Mouse (Mus musculus): ENCODE results near the gene Mtg2. TPM values are rescaled to one million over a fixed set of nuclear protein-coding genes. Genes with fewer than 3 reads are reported as not detected.

Mtg2 gene
- polyA plus RNA-seq, 1 experiment: not detected

- Histone ChIP-seq H3K4me3 (ENCODE audit: insufficient read depth, low read depth, low read length) (no peak overlapping the region), H3K4me1 (ENCODE audit: control insufficient read depth, insufficient read depth, low read length) (peaks cover 59% of the 10 kb centered on the region), H3K27ac (ENCODE audit: insufficient read depth, low read depth, low read length) (no peak overlapping the region)
- TF ChIP-seq CTCF (IDR thresholded peaks at IDR 0.05; ENCODE audit: insufficient read depth, low read depth, low read length) (no peak), POLR2A (IDR thresholded peaks at IDR 0.05; ENCODE audit: insufficient read depth, low read depth, low read length) (no peak)
- WGBS: 44% methylated on average over 3 of the region's 3 CpGs
These were observed 27.2 kb downstream of the Mtg2 start for GRCm38 (mm10) chr2:180097585-180097984.

- TF ChIP-seq POLR2A (IDR thresholded peaks at IDR 0.05; ENCODE audit: insufficient read depth, low read depth, low read length): no peak
- no peak for TF ChIP-seq CTCF (IDR thresholded peaks at IDR 0.05; ENCODE audit: insufficient read depth, low read depth, low read length)
- Histone ChIP-seq H3K4me3 (ENCODE audit: insufficient read depth, low read depth, low read length) (no peak overlapping the region), H3K4me1 (ENCODE audit: control insufficient read depth, insufficient read depth, low read length) (peaks cover 65% of the 10 kb centered on the region), H3K27ac (ENCODE audit: insufficient read depth, low read depth, low read length) (no peak overlapping the region)
- 49% methylated on average over 5 of the region's 5 CpGs for WGBS
These were observed 27.8 kb downstream of the Mtg2 start for GRCm38 (mm10) chr2:180098167-180098566.

GRCm38 (mm10) chr2:180099529-180099928 is 29.1 kb downstream of the Mtg2 start:
- H3K27ac ChIP-seq (ENCODE audit: insufficient read depth, low read depth, low read length): no peak overlapping the region
- WGBS: 18% methylated on average over 15 of the region's 15 CpGs
- H3K4me3 ChIP-seq (ENCODE audit: insufficient read depth, low read depth, low read length): no peak overlapping the region
- no peak for TF ChIP-seq POLR2A (IDR thresholded peaks at IDR 0.05; ENCODE audit: insufficient read depth, low read depth, low read length)
- no peak for TF ChIP-seq CTCF (IDR thresholded peaks at IDR 0.05; ENCODE audit: insufficient read depth, low read depth, low read length)
- H3K4me1 ChIP-seq (ENCODE audit: control insufficient read depth, insufficient read depth, low read length): peaks cover 74% of the 10 kb centered on the region

- H3K27ac ChIP-seq (ENCODE audit: insufficient read depth, low read depth, low read length): no peak overlapping the region
These were observed 33.0 kb downstream of the Mtg2 start for GRCm38 (mm10) chr2:180103151-180103977.

GRCm38 (mm10) chr2:180103978-180104658 is 33.7 kb downstream of the Mtg2 start, which contains the start of gene Hrh3:
Gene Hrh3 (minus strand): TSS chr2:180104488.
- peak within 1 kb of the TSS; percentile 37; the same call in 1 of the 2 replicates for H3K27ac ChIP-seq (ENCODE audit: insufficient read depth, low read depth, low read length)
- H3K4me3 ChIP-seq (ENCODE audit: insufficient read depth, low read depth, low read length): peak within 1 kb of the TSS; percentile 72
- peaks cover 62% of the 10 kb centered on the region for H3K4me1 ChIP-seq (ENCODE audit: control insufficient read depth, insufficient read depth, low read length)
- whole genome bisulfite sequencing: under 1% methylated on average over 82 of the region's 87 CpGs
- no peak for TF ChIP-seq CTCF (IDR thresholded peaks at IDR 0.05; ENCODE audit: insufficient read depth, low read depth, low read length)
- TF ChIP-seq POLR2A (IDR thresholded peaks at IDR 0.05; ENCODE audit: insufficient read depth, low read depth, low read length): no peak; the same call in 1 of the 2 replicates

More at GRCm38 (mm10) chr2:180103151-180103977, 33.0 kb downstream of the Mtg2 start:
- Histone ChIP-seq H3K4me3 (ENCODE audit: insufficient read depth, low read depth, low read length) (peak overlapping the region; percentile 72), H3K4me1 (ENCODE audit: control insufficient read depth, insufficient read depth, low read length) (peaks cover 65% of the 10 kb centered on the region)
- TF ChIP-seq CTCF (IDR thresholded peaks at IDR 0.05; ENCODE audit: insufficient read depth, low read depth, low read length) (no peak), POLR2A (IDR thresholded peaks at IDR 0.05; ENCODE audit: insufficient read depth, low read depth, low read length) (no peak)
- under 1% methylated on average over 57 of the region's 57 CpGs for WGBS

GRCm38 (mm10) chr2:180104659-180105377 is 34.4 kb downstream of the Mtg2 start:
- H3K27ac ChIP-seq (ENCODE audit: insufficient read depth, low read depth, low read length): peak overlapping the region; percentile 37; the same call in 1 of the 2 replicates
- peak overlapping the region; percentile 72 for H3K4me3 ChIP-seq (ENCODE audit: insufficient read depth, low read depth, low read length)
- whole genome bisulfite sequencing: 6% methylated on average over 24 of the region's 24 CpGs
- peaks cover 58% of the 10 kb centered on the region for H3K4me1 ChIP-seq (ENCODE audit: control insufficient read depth, insufficient read depth, low read length)
- TF ChIP-seq CTCF (IDR thresholded peaks at IDR 0.05; ENCODE audit: insufficient read depth, low read depth, low read length) (no peak), POLR2A (IDR thresholded peaks at IDR 0.05; ENCODE audit: insufficient read depth, low read depth, low read length) (no peak)

- Histone ChIP-seq H3K27ac (ENCODE audit: insufficient read depth, low read depth, low read length) (no peak overlapping the region; the same call in 1 of the 2 replicates), H3K4me1 (ENCODE audit: control insufficient read depth, insufficient read depth, low read length) (peaks cover 50% of the 10 kb centered on the region), H3K4me3 (ENCODE audit: insufficient read depth, low read depth, low read length) (no peak overlapping the region; the same call in 1 of the 2 replicates)
- TF ChIP-seq POLR2A (IDR thresholded peaks at IDR 0.05; ENCODE audit: insufficient read depth, low read depth, low read length) (no peak), CTCF (IDR thresholded peaks at IDR 0.05; ENCODE audit: insufficient read depth, low read depth, low read length) (no peak)
- WGBS: 28% methylated on average over 8 of the region's 8 CpGs
These were observed 35.2 kb downstream of the Mtg2 start for GRCm38 (mm10) chr2:180105441-180106190.

- Histone ChIP-seq H3K27ac (ENCODE audit: insufficient read depth, low read depth, low read length) (no peak overlapping the region), H3K4me3 (ENCODE audit: insufficient read depth, low read depth, low read length) (no peak overlapping the region), H3K4me1 (ENCODE audit: control insufficient read depth, insufficient read depth, low read length) (peaks cover 38% of the 10 kb centered on the region)
- WGBS: 79% methylated on average over 4 of the region's 4 CpGs
- no peak for TF ChIP-seq CTCF (IDR thresholded peaks at IDR 0.05; ENCODE audit: insufficient read depth, low read depth, low read length)
- TF ChIP-seq POLR2A (IDR thresholded peaks at IDR 0.05; ENCODE audit: insufficient read depth, low read depth, low read length): no peak
These were observed 36.7 kb downstream of the Mtg2 start for GRCm38 (mm10) chr2:180107081-180107480.
